Mouse (Mus musculus) midbrain, embryonic 16.5 days (tissue): Measurements from ENCODE around the gene Ece1. TPM values are rescaled to one million over a fixed set of nuclear protein-coding genes. Genes with fewer than 3 reads are reported as not detected.

Experiments
- ATAC-seq: fragments of 200-750 bp; cut with Nextera tagmentation; 2 replicates; pipeline ENCODE4 v1.8.0; 2017; ENCODE audit warnings: moderate TSS enrichment
- H3K27ac ChIP-seq: fragments of 300-500 bp; sonication (generic); 2 replicates; pipeline ENCODE4 v1.5.1; 2014; ENCODE audit warnings: mild to moderate bottlenecking, low read length, mixed read lengths
- H3K27me3 ChIP-seq: fragments of 300-500 bp; sonication (generic); 2 replicates; pipeline ENCODE4 v1.6.1; 2014; ENCODE audit warnings: low read depth, low read length, mixed read lengths; ENCODE audit not compliant: control insufficient read depth, insufficient read depth
- H3K36me3 ChIP-seq: fragments of 300-500 bp; sonication (generic); 2 replicates; pipeline ENCODE4 v1.6.1; 2014; ENCODE audit warnings: mild to moderate bottlenecking, low read length, moderate library complexity, mixed read lengths; ENCODE audit not compliant: control insufficient read depth, insufficient read depth
- H3K4me1 ChIP-seq: fragments of 300-500 bp; sonication (generic); 2 replicates; pipeline ENCODE4 v1.6.1; 2014; ENCODE audit warnings: mild to moderate bottlenecking, low read length, mixed read lengths; ENCODE audit not compliant: control insufficient read depth, insufficient read depth
- H3K4me2 ChIP-seq: fragments of 300-500 bp; sonication (generic); 2 replicates; pipeline ENCODE4 v1.6.1; 2014; ENCODE audit warnings: mild to moderate bottlenecking, low read length, mixed read lengths
- H3K4me3 ChIP-seq: fragments of 300-500 bp; sonication (generic); 2 replicates; pipeline ENCODE4 v1.5.1; 2014; ENCODE audit warnings: low read depth, mild to moderate bottlenecking, low read length, moderate library complexity, mixed read lengths
- H3K9ac ChIP-seq: fragments of 300-500 bp; sonication (generic); 2 replicates; pipeline ENCODE4 v1.6.1; 2014; ENCODE audit warnings: low read depth, low read length, mixed read lengths
- H3K9me3 ChIP-seq: fragments of 300-500 bp; sonication (generic); replicated peaks from 2 replicates; pipeline ENCODE4 v1.6.1; 2014; ENCODE audit warnings: mild to moderate bottlenecking, low read length, mixed read lengths; ENCODE audit not compliant: control insufficient read depth, poor library complexity, severe bottlenecking
- WGBS: fragments of 180-500 bp; shearing (Covaris S2); extraction: QIAGEN DNeasy Blood & Tissue Kit; methylation state at CpG from one replicate; pipeline ENCODE4 v1.1.7; 2014; 5-methylcytosine and 5-hydroxymethylcytosine counted together
- polyA plus RNA-seq: library from polyadenylated mRNA; unstranded; fragments of >200 nt; fragmentation: Nextera tagmentation; extraction: Ambion mirVana; gene quantifications from 2 replicates; pipeline ENCODE4 v1.2.1, GENCODE M21; 2015

Ece1 gene
- polyA plus RNA-seq, 1 experiment from 2014 or later, result 21.3 TPM

- no peak for ATAC-seq
Measured at GRCm38 (mm10) chr4:137882663-137883062, 20.6 kb downstream of the Ece1 start.

DNA sequence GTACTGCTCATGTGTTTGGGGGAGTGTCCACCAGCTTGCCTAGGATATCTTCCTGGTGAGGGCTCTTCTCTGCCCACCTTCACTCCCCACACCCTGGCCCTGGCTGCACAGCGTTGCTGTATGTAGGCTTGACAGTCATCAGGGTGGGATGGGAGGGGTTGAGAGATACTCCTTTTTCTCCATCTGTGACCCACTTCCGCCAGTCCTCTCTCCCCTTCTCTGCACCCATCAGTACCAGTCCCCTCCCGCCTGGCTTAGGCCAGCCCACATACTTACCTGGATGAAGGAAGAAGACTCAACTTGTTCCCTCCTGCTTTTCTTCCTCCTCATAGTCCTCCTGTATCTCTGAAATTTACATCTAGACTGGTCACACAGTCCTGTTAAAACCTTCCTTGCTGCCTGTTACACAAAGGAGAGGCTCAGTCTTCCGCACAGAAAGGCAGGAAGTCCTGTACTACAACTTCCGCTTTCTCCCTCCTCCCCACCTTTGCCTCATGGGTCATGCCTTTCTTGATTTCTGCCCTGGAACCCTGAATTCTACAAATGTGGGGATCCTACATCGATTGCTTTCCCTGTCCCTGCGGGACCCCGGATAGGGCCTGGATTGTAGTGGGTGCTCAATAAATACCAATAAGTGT is 21.6 kb downstream of the Ece1 start:
- ATAC-seq, result no peak
- whole genome bisulfite sequencing, result 90% methylated on average over 8 of the region's 8 CpGs
- no peaks in the 10 kb centered on the region for H3K27me3 ChIP-seq
- H3K9ac ChIP-seq, result no peak overlapping the region
- H3K9me3 ChIP-seq, result no peaks in the 10 kb centered on the region
- H3K36me3 ChIP-seq, result no peaks in the 10 kb centered on the region
- no peak overlapping the region for H3K27ac ChIP-seq
- no peak overlapping the region for H3K4me2 ChIP-seq
- H3K4me3 ChIP-seq, result no peak overlapping the region
- peaks cover 5% of the 10 kb centered on the region for H3K4me1 ChIP-seq

More at GRCm38 (mm10) chr4:137882663-137883062, 20.6 kb downstream of the Ece1 start:
- Histone ChIP-seq H3K36me3 (no peaks in the 10 kb centered on the region), H3K4me1 (peaks cover 5% of the 10 kb centered on the region), H3K9me3 (no peaks in the 10 kb centered on the region), H3K27me3 (no peaks in the 10 kb centered on the region), H3K9ac (peak overlapping the region; percentile 42; the same call in 1 of the 2 replicates), H3K27ac (peak overlapping the region; percentile 56), H3K4me3 (no peak overlapping the region), H3K4me2 (no peak overlapping the region)
- 46% methylated on average over 9 of the region's 9 CpGs for WGBS

GRCm38 (mm10) chr4:137887337-137887992 is 25.4 kb downstream of the Ece1 start:
- Histone ChIP-seq H3K4me1 (peaks cover 24% of the 10 kb centered on the region), H3K27me3 (no peaks in the 10 kb centered on the region), H3K9me3 (no peaks in the 10 kb centered on the region), H3K4me2 (no peak overlapping the region), H3K9ac (no peak overlapping the region), H3K4me3 (no peak overlapping the region), H3K27ac (no peak overlapping the region), H3K36me3 (no peaks in the 10 kb centered on the region)
- ATAC-seq, result no peak
- 82% methylated on average over 10 of the region's 10 CpGs for whole genome bisulfite sequencing

GRCm38 (mm10) chr4:137887993-137888388 is 26.0 kb downstream of the Ece1 start:
- no peak for ATAC-seq
- 87% methylated on average over 8 of the region's 8 CpGs for WGBS
- no peak overlapping the region for H3K4me3 ChIP-seq

DNA sequence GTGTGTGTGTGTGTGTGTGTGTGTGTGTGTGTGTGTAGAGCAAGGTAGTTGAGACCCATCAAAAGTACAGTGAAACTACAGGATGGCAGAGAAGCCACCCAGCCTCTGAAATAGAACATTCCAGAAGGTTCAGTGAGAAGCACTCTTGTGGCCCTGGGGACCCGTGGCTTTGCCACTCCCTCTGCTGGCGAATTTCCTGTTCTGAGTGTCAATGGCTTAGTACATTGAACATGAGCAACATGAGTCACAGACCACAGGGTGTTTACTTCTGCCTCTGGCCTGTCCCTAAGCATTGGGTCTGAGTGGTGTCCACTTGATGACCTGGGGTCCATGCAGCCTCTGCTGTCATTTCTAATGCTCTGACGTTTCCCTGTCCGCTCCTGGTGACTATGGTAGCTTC is 28.6 kb downstream of the Ece1 start:
- H3K36me3 ChIP-seq, result no peaks in the 10 kb centered on the region
- no peak overlapping the region for H3K9ac ChIP-seq
- H3K4me2 ChIP-seq, result no peak overlapping the region
- WGBS, result 80% methylated on average over 4 of the region's 4 CpGs
- no peak overlapping the region for H3K4me3 ChIP-seq
- H3K9me3 ChIP-seq, result no peaks in the 10 kb centered on the region
- ATAC-seq, result no peak
- peak overlapping the region; percentile 89; the same call in 1 of the 2 replicates for H3K27ac ChIP-seq
- H3K27me3 ChIP-seq, result no peaks in the 10 kb centered on the region
- H3K4me1 ChIP-seq, result peaks cover 25% of the 10 kb centered on the region

More at GRCm38 (mm10) chr4:137887993-137888388, 26.0 kb downstream of the Ece1 start:
- Histone ChIP-seq H3K9ac (no peak overlapping the region), H3K9me3 (no peaks in the 10 kb centered on the region), H3K4me2 (no peak overlapping the region), H3K27me3 (no peaks in the 10 kb centered on the region), H3K27ac (no peak overlapping the region), H3K36me3 (no peaks in the 10 kb centered on the region), H3K4me1 (peaks cover 26% of the 10 kb centered on the region)

GRCm38 (mm10) chr4:137891553-137892145 is 29.6 kb downstream of the Ece1 start:
- ATAC-seq, result peak; percentile 59
- H3K4me3 ChIP-seq, result no peak overlapping the region
- no peaks in the 10 kb centered on the region for H3K36me3 ChIP-seq
- H3K9me3 ChIP-seq, result no peaks in the 10 kb centered on the region
- no peak overlapping the region for H3K9ac ChIP-seq
- peaks cover 31% of the 10 kb centered on the region for H3K4me1 ChIP-seq
- no peaks in the 10 kb centered on the region for H3K27me3 ChIP-seq
- H3K27ac ChIP-seq, result peak overlapping the region; percentile 89
- WGBS, result 9% methylated on average over 4 of the region's 4 CpGs
- peak overlapping the region; percentile 16; the same call in 1 of the 2 replicates for H3K4me2 ChIP-seq

- WGBS, result 3% methylated on average over 11 of the region's 11 CpGs
- H3K4me3 ChIP-seq, result peak overlapping the region; percentile 15; the same call in 1 of the 2 replicates
Measured at GRCm38 (mm10) chr4:137892713-137893242, 30.7 kb downstream of the Ece1 start.

GRCm38 (mm10) chr4:137896612-137897297 is 34.7 kb downstream of the Ece1 start:
- Histone ChIP-seq H3K4me2 (no peak overlapping the region), H3K9me3 (no peaks in the 10 kb centered on the region), H3K4me1 (peaks cover 32% of the 10 kb centered on the region), H3K27ac (peak overlapping the region; percentile 66), H3K36me3 (no peaks in the 10 kb centered on the region), H3K4me3 (no peak overlapping the region), H3K27me3 (no peaks in the 10 kb centered on the region), H3K9ac (peak overlapping the region; percentile 31; the same call in 1 of the 2 replicates)
- WGBS, result 19% methylated on average over 12 of the region's 12 CpGs
- peak; percentile 38; the same call in 1 of the 2 replicates for ATAC-seq

More at GRCm38 (mm10) chr4:137892713-137893242, 30.7 kb downstream of the Ece1 start:
- no peaks in the 10 kb centered on the region for H3K36me3 ChIP-seq
- no peaks in the 10 kb centered on the region for H3K27me3 ChIP-seq
- H3K4me2 ChIP-seq, result peak overlapping the region; percentile 52
- H3K9ac ChIP-seq, result peak overlapping the region; percentile 46; the same call in 1 of the 2 replicates
- peak; percentile 86 for ATAC-seq
- peak overlapping the region; percentile 89 for H3K27ac ChIP-seq
- H3K9me3 ChIP-seq, result no peaks in the 10 kb centered on the region
- H3K4me1 ChIP-seq, result peaks cover 42% of the 10 kb centered on the region
